Mouse (Mus musculus) limb, embryonic 14.5 days (tissue): ENCODE data around the gene Ctps2. TPM values are rescaled to one million over a fixed set of nuclear protein-coding genes. Genes with fewer than 3 reads are reported as not detected.

Experiments used
- ATAC-seq: fragments of 200-750 bp; cut with Nextera tagmentation; 2 replicates; pipeline ENCODE4 v1.8.0; 2017; ENCODE audit warnings: low read depth, moderate number of reproducible peaks, moderate TSS enrichment; ENCODE audit not compliant: low FRiP score
- DNase-seq: peaks from one replicate; pipeline ENCODE4 v3.0.0-alpha.2; 2015; ENCODE audit warnings: low spot score
- H3K27ac ChIP-seq: fragments of 300-500 bp; sonication (generic); replicated peaks from 2 replicates; pipeline ENCODE4 v1.5.1; 2014; ENCODE audit warnings: low read depth, mild to moderate bottlenecking, low read length, moderate library complexity, mixed read lengths
- H3K27me3 ChIP-seq: fragments of 300-500 bp; sonication (generic); 2 replicates; pipeline ENCODE4 v1.6.1; 2014; ENCODE audit warnings: low read length, mixed read lengths; ENCODE audit not compliant: control insufficient read depth, insufficient read depth
- H3K36me3 ChIP-seq: fragments of 300-500 bp; sonication (generic); 2 replicates; pipeline ENCODE4 v1.6.1; 2014; ENCODE audit warnings: mild to moderate bottlenecking, low read length, moderate library complexity, mixed read lengths; ENCODE audit not compliant: control insufficient read depth, insufficient read depth
- H3K4me1 ChIP-seq: fragments of 300-500 bp; sonication (generic); 2 replicates; pipeline ENCODE4 v1.6.1; 2014; ENCODE audit warnings: antibody characterized with exemption, low read length, mixed read lengths; ENCODE audit not compliant: control insufficient read depth, insufficient read depth
- H3K4me2 ChIP-seq: fragments of 300-500 bp; sonication (generic); replicated peaks from 2 replicates; pipeline ENCODE4 v1.6.1; 2014; ENCODE audit warnings: low read depth, mild to moderate bottlenecking, low read length, moderate library complexity; ENCODE audit not compliant: severe bottlenecking
- H3K4me3 ChIP-seq: fragments of 300-500 bp; sonication (generic); replicated peaks from 2 replicates; pipeline ENCODE4 v1.5.1; 2014; ENCODE audit warnings: low read length
- H3K9ac ChIP-seq: fragments of 300-500 bp; sonication (generic); 2 replicates; pipeline ENCODE4 v1.6.1; 2014; ENCODE audit warnings: mild to moderate bottlenecking, low read depth, low read length, moderate library complexity; ENCODE audit not compliant: severe bottlenecking
- H3K9me3 ChIP-seq: fragments of 300-500 bp; sonication (generic); 2 replicates; pipeline ENCODE4 v1.6.1; 2016; ENCODE audit warnings: low read length; ENCODE audit not compliant: control insufficient read depth
- POLR2A ChIP-seq: fragments of 200-500 bp; IDR thresholded peaks from 2 replicates; pipeline ENCODE4 v1.8.0; 2012; ENCODE audit warnings: inconsistent platforms, mild to moderate bottlenecking, moderate library complexity, borderline replicate concordance; ENCODE audit not compliant: insufficient read depth, insufficient read length; ENCODE audit errors: extremely low read depth
- WGBS: fragments of 180-500 bp; shearing (Covaris S2); extraction: QIAGEN DNeasy Blood & Tissue Kit; methylation state at CpG from one replicate; pipeline ENCODE4 v1.1.7; 2014; 5-methylcytosine and 5-hydroxymethylcytosine counted together
- polyA plus RNA-seq, 2 experiments: library from polyadenylated mRNA; depleted of rRNA in 1 of 2; stranded (reverse) in 1 of 2; unstranded in 1 of 2; fragments of >200 nt; fragmentation: Nextera tagmentation in 1 of 2; extraction: Ambion mirVana in 1 of 2; gene quantifications; 2 replicates each; pipeline versions ENCODE4 v1.2.1 to v1.2.3; 2012 to 2014

The Ctps2 gene
- polyA plus RNA-seq, 2 experiments, result 44.8 to 90.1 TPM

- no peaks in the 10 kb centered on the region for H3K27me3 ChIP-seq
- no peaks in the 10 kb centered on the region for H3K4me1 ChIP-seq
- TF ChIP-seq POLR2A, result no peak
- H3K9ac ChIP-seq, result no peak overlapping the region
- no peak overlapping the region for H3K4me3 ChIP-seq
- no peaks in the 10 kb centered on the region for H3K9me3 ChIP-seq
- no peak for ATAC-seq
- H3K36me3 ChIP-seq, result peaks cover 13% of the 10 kb centered on the region; the same call in 1 of the 2 replicates
- no peak overlapping the region for H3K27ac ChIP-seq
- no peak overlapping the region for H3K4me2 ChIP-seq
- no peak for DNase-seq
- 96% methylated on average over 3 of the region's 3 CpGs for WGBS
Observed at GRCm38 (mm10) chrX:162913651-162914050, 12.6 kb downstream of the Ctps2 start.

- Histone ChIP-seq H3K9ac (no peak overlapping the region), H3K27me3 (no peaks in the 10 kb centered on the region), H3K27ac (no peak overlapping the region), H3K4me2 (no peak overlapping the region), H3K4me3 (no peak overlapping the region), H3K4me1 (no peaks in the 10 kb centered on the region), H3K9me3 (no peaks in the 10 kb centered on the region), H3K36me3 (peaks cover 13% of the 10 kb centered on the region; the same call in 1 of the 2 replicates)
- ATAC-seq, result no peak
- WGBS, result 31% methylated on average over 5 of the region's 5 CpGs
- peak; percentile 49 for DNase-seq
- no peak for TF ChIP-seq POLR2A
Observed at GRCm38 (mm10) chrX:162915697-162916096, 14.7 kb downstream of the Ctps2 start.

GRCm38 (mm10) chrX:162921487-162922125, 20.6 kb downstream of the Ctps2 start:
- Histone ChIP-seq H3K4me1 (no peaks in the 10 kb centered on the region), H3K4me3 (no peak overlapping the region), H3K27ac (no peak overlapping the region), H3K4me2 (no peak overlapping the region), H3K27me3 (no peaks in the 10 kb centered on the region), H3K36me3 (peaks cover 23% of the 10 kb centered on the region; the same call in 1 of the 2 replicates), H3K9me3 (no peaks in the 10 kb centered on the region), H3K9ac (no peak overlapping the region)
- no peak for TF ChIP-seq POLR2A
- WGBS, result 76% methylated on average over 8 of the region's 8 CpGs
- ATAC-seq (no peak), DNase-seq (no peak)

- WGBS, result 93% methylated on average over 2 of the region's 2 CpGs
- no peak for TF ChIP-seq POLR2A
- no peak overlapping the region for H3K4me2 ChIP-seq
Observed at GRCm38 (mm10) chrX:162931467-162931866, 30.4 kb downstream of the Ctps2 start.

GRCm38 (mm10) chrX:162942027-162942426, 41.0 kb downstream of the Ctps2 start:
- TF ChIP-seq POLR2A, result no peak
- Histone ChIP-seq H3K36me3 (peaks cover 16% of the 10 kb centered on the region; the same call in 1 of the 2 replicates), H3K4me1 (no peaks in the 10 kb centered on the region), H3K9me3 (no peaks in the 10 kb centered on the region), H3K4me2 (no peak overlapping the region), H3K9ac (no peak overlapping the region), H3K27ac (no peak overlapping the region), H3K4me3 (no peak overlapping the region), H3K27me3 (no peaks in the 10 kb centered on the region)
- no peak for ATAC-seq
- WGBS, result 89% methylated on average over 1 of the region's 1 CpGs
- no peak for DNase-seq

More at GRCm38 (mm10) chrX:162931467-162931866, 30.4 kb downstream of the Ctps2 start:
- H3K27ac ChIP-seq, result no peak overlapping the region
- H3K4me1 ChIP-seq, result no peaks in the 10 kb centered on the region
- H3K9ac ChIP-seq, result no peak overlapping the region
- peaks cover 10% of the 10 kb centered on the region for H3K36me3 ChIP-seq
- no peak overlapping the region for H3K4me3 ChIP-seq
- ATAC-seq (no peak), DNase-seq (no peak)
- H3K27me3 ChIP-seq, result no peaks in the 10 kb centered on the region
- no peaks in the 10 kb centered on the region for H3K9me3 ChIP-seq
